ENCODE assay signal across 43 mouse cellular contexts in genomic region chr7:18533420-18533819, GRCm38 (mm10). TPM values are rescaled to one million over a fixed set of nuclear protein-coding genes. Genes with fewer than 3 reads are reported as not detected.
DNase-seq lines count a peak whose midpoint lies in the region; ATAC-seq lines count a peak whose summit lies in the region.
"Had no signal": no experiment of that assay in that cellular context is flagged by ENCODE, and none has a peak within 500 bp of the region (broad histone marks: within the 10 kb centered on the region; RNA-seq: fewer than 3 reads in every experiment).

No protein-coding gene starts in this region.

- H3K27ac ChIP-seq in intestine, embryonic 14.5 days (ENCODE audit: low read depth), result no peak overlapping the region
- peak overlapping the region; percentile 43; the same call in 1 of the 2 replicates for H3K27ac ChIP-seq in intestine, embryonic 16.5 days (ENCODE audit: low read length)
- H3K27ac ChIP-seq in stomach, embryonic 16.5 days (ENCODE audit: low read length), result peak overlapping the region; percentile 77
- H3K27ac ChIP-seq: forebrain, embryonic 15.5 days; heart, adult 2 months; hindbrain, embryonic 10.5 days; hindbrain, embryonic 15.5 days; limb, embryonic 10.5 days; limb, embryonic 15.5 days; liver, embryonic 13.5 days; midbrain, embryonic 12.5 days; neural tube, embryonic 12.5 days had no signal

- DNase-seq in ovary, postnatal 14 days (ENCODE audit: low spot score), result peak; percentile 1
- DNase-seq in ovary, adult 18-20 months (ENCODE audit: low spot score), result no peak
- no peak for DNase-seq in intestine, embryonic 14.5 days (ENCODE audit: low spot score)
- DNase-seq in right cerebral cortex, postnatal 25 days, result no peak
- no peak for DNase-seq in adrenal gland, postnatal 10 days
- DNase-seq: adrenal gland, adult 2 months; B cell, adult 2 months; cerebellum, adult 2 months; cerebellum, postnatal 14 days; heart, adult 2 months; heart, postnatal 14 days; kidney, adult 9 months; kidney, postnatal 10 days; layer of hippocampus, adult 9-11 months; liver, embryonic 13.5 days; lung, adult 2 months; lung, postnatal 14 days; right cerebral cortex, postnatal 14 days; spleen, adult 18-20 months; thymus, postnatal 14 days had no signal

- H3K27me3 ChIP-seq in intestine, embryonic 14.5 days (replicated peaks; ENCODE audit: control insufficient read depth, insufficient read depth, low read length), result no peaks in the 10 kb centered on the region
- no peaks in the 10 kb centered on the region for H3K27me3 ChIP-seq in intestine, embryonic 16.5 days (replicated peaks; ENCODE audit: control insufficient read depth, insufficient read depth, low read length)
- H3K27me3 ChIP-seq in stomach, embryonic 16.5 days (ENCODE audit: control insufficient read depth, insufficient read depth, low read length), result no peaks in the 10 kb centered on the region
- H3K27me3 ChIP-seq: forebrain, embryonic 15.5 days; hindbrain, embryonic 15.5 days; limb, embryonic 15.5 days; liver, embryonic 13.5 days; midbrain, embryonic 12.5 days; neural tube, embryonic 12.5 days had no signal

- no peak overlapping the region for H3K4me2 ChIP-seq in intestine, embryonic 14.5 days (ENCODE audit: low read length)
- no peak overlapping the region for H3K4me2 ChIP-seq in intestine, embryonic 16.5 days (ENCODE audit: low read depth, low read length)
- H3K4me2 ChIP-seq in stomach, embryonic 16.5 days (ENCODE audit: low read depth, low read length), result no peak overlapping the region
- H3K4me2 ChIP-seq: forebrain, embryonic 15.5 days; hindbrain, embryonic 15.5 days; limb, embryonic 15.5 days; liver, embryonic 13.5 days; midbrain, embryonic 12.5 days; neural tube, embryonic 12.5 days had no signal

- ATAC-seq in intestine, embryonic 14.5 days (replicated peaks; ENCODE audit: low FRiP score, low TSS enrichment, low read depth), result peak; percentile 91
- ATAC-seq in intestine, embryonic 16.5 days, result peak; percentile 95
- ATAC-seq in stomach, embryonic 16.5 days (ENCODE audit: insufficient read depth, low FRiP score), result peak; percentile 95
- ATAC-seq: activated CD4-positive, CD25-positive, alpha-beta regulatory T cell, adult 4 months; forebrain, embryonic 15.5 days; inflammation-experienced regulatory T-cells, adult 6 months had no signal

- no peaks in the 10 kb centered on the region for H3K36me3 ChIP-seq in intestine, embryonic 14.5 days (ENCODE audit: control insufficient read depth, insufficient read depth, low read length)
- no peaks in the 10 kb centered on the region for H3K36me3 ChIP-seq in intestine, embryonic 16.5 days (ENCODE audit: control insufficient read depth, insufficient read depth, low read length)
- H3K36me3 ChIP-seq in stomach, embryonic 16.5 days (ENCODE audit: control insufficient read depth, insufficient read depth, low read length), result no peaks in the 10 kb centered on the region
- H3K36me3 ChIP-seq: forebrain, embryonic 15.5 days; hindbrain, embryonic 10.5 days; hindbrain, embryonic 15.5 days; limb, embryonic 10.5 days; limb, embryonic 15.5 days; liver, embryonic 13.5 days; midbrain, embryonic 12.5 days; neural tube, embryonic 12.5 days had no signal

- WGBS in intestine, embryonic 14.5 days, result 49% methylated on average over 3 of the region's 3 CpGs
- 45% methylated on average over 3 of the region's 3 CpGs for WGBS in intestine, embryonic 16.5 days
- 31% methylated on average over 3 of the region's 3 CpGs for WGBS in stomach, embryonic 16.5 days

- no peak overlapping the region for H3K9ac ChIP-seq in intestine, embryonic 14.5 days (ENCODE audit: low read length)
- no peak overlapping the region for H3K9ac ChIP-seq in intestine, embryonic 16.5 days (ENCODE audit: low read depth, low read length)
- no peak overlapping the region for H3K9ac ChIP-seq in stomach, embryonic 16.5 days (ENCODE audit: low read length)
- H3K9ac ChIP-seq: forebrain, embryonic 15.5 days; hindbrain, embryonic 15.5 days; limb, embryonic 15.5 days; liver, embryonic 13.5 days; midbrain, embryonic 12.5 days; neural tube, embryonic 12.5 days had no signal

- H3K4me3 ChIP-seq in intestine, embryonic 14.5 days (ENCODE audit: low read depth, low read length), result no peak overlapping the region
- no peak overlapping the region for H3K4me3 ChIP-seq in intestine, embryonic 16.5 days (ENCODE audit: low read length)
- H3K4me3 ChIP-seq in stomach, embryonic 16.5 days (replicated peaks; ENCODE audit: low read length), result no peak overlapping the region
- H3K4me3 ChIP-seq: forebrain, embryonic 15.5 days; heart, adult 2 months; hindbrain, embryonic 10.5 days; hindbrain, embryonic 15.5 days; limb, embryonic 10.5 days; limb, embryonic 15.5 days; liver, embryonic 13.5 days; midbrain, embryonic 12.5 days; myocyte; neural tube, embryonic 12.5 days had no signal

- H3K4me1 ChIP-seq in intestine, embryonic 14.5 days (replicated peaks; ENCODE audit: control insufficient read depth, insufficient read depth, low read length), result no peaks in the 10 kb centered on the region
- H3K4me1 ChIP-seq in intestine, embryonic 16.5 days (ENCODE audit: control insufficient read depth, insufficient read depth, low read length), result peaks cover 3% of the 10 kb centered on the region; the same call in 1 of the 2 replicates
- H3K4me1 ChIP-seq in stomach, embryonic 16.5 days (ENCODE audit: control insufficient read depth, insufficient read depth, low read length), result no peaks in the 10 kb centered on the region
- H3K4me1 ChIP-seq: forebrain, embryonic 15.5 days; hindbrain, embryonic 10.5 days; hindbrain, embryonic 15.5 days; limb, embryonic 10.5 days; limb, embryonic 15.5 days; liver, embryonic 13.5 days; midbrain, embryonic 12.5 days; neural tube, embryonic 12.5 days had no signal

- no peaks in the 10 kb centered on the region for H3K9me3 ChIP-seq in intestine, embryonic 14.5 days (ENCODE audit: control insufficient read depth, low read length)
- H3K9me3 ChIP-seq in intestine, embryonic 16.5 days (ENCODE audit: control insufficient read depth, low read length), result no peaks in the 10 kb centered on the region
- H3K9me3 ChIP-seq in stomach, embryonic 16.5 days (replicated peaks; ENCODE audit: control insufficient read depth, low read length), result no peaks in the 10 kb centered on the region
- H3K9me3 ChIP-seq: forebrain, embryonic 15.5 days; hindbrain, embryonic 15.5 days; limb, embryonic 10.5 days; limb, embryonic 15.5 days; liver, embryonic 13.5 days had no signal

RNA-seq across cellular contexts. Expression of gene Psg25, which starts 1.4 kb away (rescaled TPM):
- polyA plus RNA-seq in intestine, embryonic 14.5 days (2014; fragmentation: Nextera tagmentation; extraction: Ambion mirVana), result 0.05 TPM in 1 of 2 replicates, not detected in the other
- 0.04 and 0.11 TPM in 2 replicates for polyA plus RNA-seq in intestine, embryonic 16.5 days (2015; fragmentation: Nextera tagmentation; extraction: Ambion mirVana)
- not detected in 2 replicates for polyA plus RNA-seq in stomach, embryonic 16.5 days (2015; fragmentation: Nextera tagmentation; extraction: Ambion mirVana)
- not detected for total RNA-seq in adrenal gland, postnatal 10 days (2021)
- total RNA-seq: adrenal gland, adult 2 months; adrenal gland, postnatal 4 days; ES-E14; gastrocnemius, adult 18-20 months; gastrocnemius, postnatal 4 days; heart, adult 2 months; heart, postnatal 14 days; left cerebral cortex, postnatal 10 days; megakaryocyte, adult 5-6 weeks; midbrain, postnatal 0 days had no signal
- polyA plus RNA-seq: activated CD4-positive, CD25-positive, alpha-beta regulatory T cell, adult 4 months; adrenal gland, adult 2 months; cerebellum, adult 2 months; cortical plate, adult 2 months; forebrain, embryonic 15.5 days; heart, adult 2 months; heart, embryonic 14.5 days; hindbrain, embryonic 10.5 days; hindbrain, embryonic 15.5 days; inflammation-experienced regulatory T-cells, adult 6 months; large intestine, adult 2 months; limb, embryonic 10.5 days; limb, embryonic 15.5 days; liver, embryonic 13.5 days; lung, adult 2 months; midbrain, embryonic 12.5 days; midbrain, postnatal 0 days; myocyte; neural tube, embryonic 12.5 days had no signal

RNA-seq across cellular contexts. Expression of gene Psg27, which starts 33.7 kb away (rescaled TPM):
- polyA plus RNA-seq in intestine, embryonic 14.5 days (2014; fragmentation: Nextera tagmentation; extraction: Ambion mirVana), result not detected in 2 replicates
- polyA plus RNA-seq in intestine, embryonic 16.5 days (2015; fragmentation: Nextera tagmentation; extraction: Ambion mirVana), result not detected in 2 replicates
- polyA plus RNA-seq in stomach, embryonic 16.5 days (2015; fragmentation: Nextera tagmentation; extraction: Ambion mirVana), result not detected in 2 replicates
- total RNA-seq in adrenal gland, postnatal 10 days (2021), result not detected
- total RNA-seq: adrenal gland, adult 2 months; adrenal gland, postnatal 4 days; ES-E14; gastrocnemius, adult 18-20 months; gastrocnemius, postnatal 4 days; heart, adult 2 months; heart, postnatal 14 days; left cerebral cortex, postnatal 10 days; megakaryocyte, adult 5-6 weeks; midbrain, postnatal 0 days had no signal
- polyA plus RNA-seq: activated CD4-positive, CD25-positive, alpha-beta regulatory T cell, adult 4 months; adrenal gland, adult 2 months; cortical plate, adult 2 months; forebrain, embryonic 15.5 days; heart, adult 2 months; heart, embryonic 14.5 days; hindbrain, embryonic 10.5 days; hindbrain, embryonic 15.5 days; inflammation-experienced regulatory T-cells, adult 6 months; large intestine, adult 2 months; limb, embryonic 10.5 days; limb, embryonic 15.5 days; liver, embryonic 13.5 days; lung, adult 2 months; midbrain, embryonic 12.5 days; midbrain, postnatal 0 days; myocyte; neural tube, embryonic 12.5 days had no signal

RNA-seq across cellular contexts. Expression of gene Psg26, which starts 49.4 kb away (rescaled TPM):
- not detected in 2 replicates for polyA plus RNA-seq in intestine, embryonic 14.5 days (2014; fragmentation: Nextera tagmentation; extraction: Ambion mirVana)
- polyA plus RNA-seq in intestine, embryonic 16.5 days (2015; fragmentation: Nextera tagmentation; extraction: Ambion mirVana), result not detected in 2 replicates
- polyA plus RNA-seq in stomach, embryonic 16.5 days (2015; fragmentation: Nextera tagmentation; extraction: Ambion mirVana), result not detected in 2 replicates
- not detected for total RNA-seq in adrenal gland, postnatal 10 days (2021)
- total RNA-seq: adrenal gland, adult 2 months; adrenal gland, postnatal 4 days; ES-E14; gastrocnemius, adult 18-20 months; gastrocnemius, postnatal 4 days; heart, adult 2 months; heart, postnatal 14 days; left cerebral cortex, postnatal 10 days; megakaryocyte, adult 5-6 weeks; midbrain, postnatal 0 days had no signal
- polyA plus RNA-seq: activated CD4-positive, CD25-positive, alpha-beta regulatory T cell, adult 4 months; adrenal gland, adult 2 months; cerebellum, adult 2 months; cortical plate, adult 2 months; forebrain, embryonic 15.5 days; frontal cortex, adult 2 months; heart, adult 2 months; heart, embryonic 14.5 days; hindbrain, embryonic 10.5 days; hindbrain, embryonic 15.5 days; inflammation-experienced regulatory T-cells, adult 6 months; limb, embryonic 10.5 days; limb, embryonic 15.5 days; liver, embryonic 13.5 days; lung, adult 2 months; midbrain, embryonic 12.5 days; midbrain, postnatal 0 days; neural tube, embryonic 12.5 days had no signal
